Mouse (Mus musculus) Muller cell, postnatal 12 days (primary cell): ENCODE measurements around the gene Retreg1.
"Not testable (repeated sequence)": the region's sequence is repeated elsewhere in the genome, so short reads cannot be mapped to it uniquely, and the experiment has no call there.

Experiments used
- DNase-seq: peaks from one replicate; pipeline ENCODE4 v3.0.0-alpha.2; 2015; ENCODE audit errors: inconsistent ontology term

The Retreg1 gene

GRCm38 (mm10) chr15:25946482-25946881 lies 103.5 kb downstream of the Retreg1 start:
- no peak for DNase-seq

- no peak for DNase-seq
These were observed 104.4 kb downstream of the Retreg1 start for GRCm38 (mm10) chr15:25947383-25947782.

GRCm38 (mm10) chr15:25948257-25949223 lies 105.6 kb downstream of the Retreg1 start:
- DNase-seq = no peak

- no peak for DNase-seq
These were observed 106.7 kb downstream of the Retreg1 start for GRCm38 (mm10) chr15:25949696-25950095.

GRCm38 (mm10) chr15:25950584-25950983 lies 107.6 kb downstream of the Retreg1 start:
- no peak for DNase-seq

- no peak for DNase-seq
These were observed 108.1 kb downstream of the Retreg1 start for GRCm38 (mm10) chr15:25951037-25951436.

GRCm38 (mm10) chr15:25956001-25956400 lies 113.0 kb downstream of the Retreg1 start:
- no peak for DNase-seq

- peak; percentile 68 for DNase-seq
These were observed 113.6 kb downstream of the Retreg1 start for GRCm38 (mm10) chr15:25956422-25957117.

- no peak for DNase-seq
These were observed 114.7 kb downstream of the Retreg1 start for GRCm38 (mm10) chr15:25957651-25958050.

- DNase-seq = peak; percentile 55
These were observed 116.4 kb downstream of the Retreg1 start for GRCm38 (mm10) chr15:25959375-25959774.

- DNase-seq = no peak
These were observed 117.3 kb downstream of the Retreg1 start for GRCm38 (mm10) chr15:25960231-25960630.

- DNase-seq = no peak
These were observed 123.3 kb downstream of the Retreg1 start for GRCm38 (mm10) chr15:25966220-25966774.

GRCm38 (mm10) chr15:25971596-25971995 lies 128.6 kb downstream of the Retreg1 start:
- no peak for DNase-seq

GRCm38 (mm10) chr15:25972758-25973157 lies 129.8 kb downstream of the Retreg1 start:
- DNase-seq = no peak

- DNase-seq = no peak
These were observed 131.4 kb downstream of the Retreg1 start for GRCm38 (mm10) chr15:25974352-25974751.

GRCm38 (mm10) chr15:25975810-25976209 lies 132.8 kb downstream of the Retreg1 start:
- DNase-seq = no peak

- DNase-seq = not testable (repeated sequence)
These were observed 140.6 kb downstream of the Retreg1 start for GRCm38 (mm10) chr15:25983614-25984013.

- DNase-seq = peak; percentile 99
These were observed 141.2 kb downstream of the Retreg1 start, which contains the start of gene Zfp622 for GRCm38 (mm10) chr15:25984067-25984733. TSS of gene Zfp622 (plus strand) at chr15:25984366.

- DNase-seq = no peak
These were observed 141.9 kb downstream of the Retreg1 start for GRCm38 (mm10) chr15:25984734-25985492.

GRCm38 (mm10) chr15:25992992-25993727 lies 150.2 kb downstream of the Retreg1 start:
- peak; percentile 12 for DNase-seq
